Mouse (Mus musculus) lung, adult 2 months (tissue): Measurements from ENCODE around the gene 2010111I01Rik.

ENCODE experiments used
- CTCF ChIP-seq: fragments of 200-500 bp; IDR thresholded peaks from 2 replicates; pipeline ENCODE4 v1.5.1; 2011; ENCODE audit warnings: mild to moderate bottlenecking, low read length, control low read depth; ENCODE audit not compliant: insufficient read depth
- POLR2A ChIP-seq: fragments of 200-500 bp; IDR thresholded peaks from 2 replicates; pipeline ENCODE4 v1.6.1; 2011; ENCODE audit warnings: low read depth, mild to moderate bottlenecking, control low read depth, low read length, borderline replicate concordance; ENCODE audit errors: extremely low read depth

DNA sequence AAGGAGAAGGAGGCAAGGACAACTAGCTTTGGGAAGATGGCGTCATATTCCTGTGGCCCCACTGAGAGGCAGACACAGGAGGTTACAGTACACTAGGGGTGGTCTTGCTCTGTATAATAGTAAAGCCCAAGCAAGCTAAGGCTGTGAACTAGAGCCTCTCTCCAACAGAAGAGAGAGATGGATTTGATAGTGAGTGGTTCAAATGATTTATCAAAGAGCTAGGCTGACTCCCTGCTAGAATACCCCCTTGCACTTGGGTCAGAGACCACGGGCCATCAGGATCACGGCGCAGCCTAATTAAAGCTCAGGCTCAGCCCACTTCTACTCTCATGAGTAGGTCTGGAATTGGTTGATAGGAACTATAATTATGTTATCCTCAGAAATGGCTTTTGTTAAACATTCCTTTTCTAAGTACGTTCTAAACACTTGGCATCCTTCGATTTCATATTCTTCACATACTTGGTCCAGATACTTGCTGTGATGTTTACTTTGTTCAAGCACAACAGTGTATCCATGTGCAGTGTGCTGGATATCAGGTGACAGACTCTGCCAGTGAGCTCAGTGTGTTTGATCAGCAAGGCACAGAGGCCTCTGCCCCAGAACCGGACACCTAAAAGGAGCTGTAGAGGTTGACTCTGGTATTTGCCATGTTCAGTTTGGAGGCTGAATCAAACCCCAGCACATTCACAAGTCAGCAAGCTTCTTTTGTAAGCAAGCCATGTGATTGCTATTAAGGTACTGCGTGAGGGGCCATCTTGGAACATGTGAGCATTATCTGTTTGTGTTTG, 261.3 kb downstream of the 2010111I01Rik start:
- TF ChIP-seq CTCF, result no peak
- TF ChIP-seq POLR2A, result no peak
